Mouse (Mus musculus): ENCODE results near the gene Sel1l3. TPM values are rescaled to one million over a fixed set of nuclear protein-coding genes. Genes with fewer than 3 reads are reported as not detected.

Sel1l3 gene
- polyA plus RNA-seq, 1 experiment = 0.02 TPM

GRCm38 (mm10) chr5:53147418-53147817 is 66.3 kb downstream of the Sel1l3 start:
- TF ChIP-seq REST (IDR thresholded peaks at IDR 0.05; ENCODE audit: insufficient read depth, insufficient read length) = no peak
- no peak overlapping the region for H3ac ChIP-seq (ENCODE audit: control insufficient read depth, insufficient read length)
- H3K4me3 ChIP-seq = no peak overlapping the region
- H3K27me3 ChIP-seq (ENCODE audit: control insufficient read depth, insufficient read depth, insufficient read length) = peaks cover 32% of the 10 kb centered on the region
- H3K4me2 ChIP-seq (ENCODE audit: low read depth) = no peak overlapping the region
- H3K79me2 ChIP-seq (ENCODE audit: control insufficient read depth, insufficient read depth) = no peaks in the 10 kb centered on the region
- no peaks in the 10 kb centered on the region for H3K36me3 ChIP-seq (ENCODE audit: control insufficient read depth, insufficient read depth)

- Histone ChIP-seq H3ac (ENCODE audit: control insufficient read depth, insufficient read length) (no peak overlapping the region), H3K79me2 (ENCODE audit: control insufficient read depth, insufficient read depth) (no peaks in the 10 kb centered on the region), H3K4me3 (no peak overlapping the region), H3K27me3 (ENCODE audit: control insufficient read depth, insufficient read depth, insufficient read length) (peaks cover 32% of the 10 kb centered on the region), H3K36me3 (ENCODE audit: control insufficient read depth, insufficient read depth) (no peaks in the 10 kb centered on the region), H3K4me2 (ENCODE audit: low read depth) (no peak overlapping the region)
- no peak for TF ChIP-seq MYOD1 (IDR thresholded peaks at IDR 0.05; ENCODE audit: control insufficient read depth in 1 of 3, insufficient read length in 2 of 3, low read depth in 2 of 3)
- TF ChIP-seq USF1 (IDR thresholded peaks at IDR 0.05; ENCODE audit: low read depth) = no peak
Observed at GRCm38 (mm10) chr5:53146684-53147061, 67.1 kb downstream of the Sel1l3 start.

DNA sequence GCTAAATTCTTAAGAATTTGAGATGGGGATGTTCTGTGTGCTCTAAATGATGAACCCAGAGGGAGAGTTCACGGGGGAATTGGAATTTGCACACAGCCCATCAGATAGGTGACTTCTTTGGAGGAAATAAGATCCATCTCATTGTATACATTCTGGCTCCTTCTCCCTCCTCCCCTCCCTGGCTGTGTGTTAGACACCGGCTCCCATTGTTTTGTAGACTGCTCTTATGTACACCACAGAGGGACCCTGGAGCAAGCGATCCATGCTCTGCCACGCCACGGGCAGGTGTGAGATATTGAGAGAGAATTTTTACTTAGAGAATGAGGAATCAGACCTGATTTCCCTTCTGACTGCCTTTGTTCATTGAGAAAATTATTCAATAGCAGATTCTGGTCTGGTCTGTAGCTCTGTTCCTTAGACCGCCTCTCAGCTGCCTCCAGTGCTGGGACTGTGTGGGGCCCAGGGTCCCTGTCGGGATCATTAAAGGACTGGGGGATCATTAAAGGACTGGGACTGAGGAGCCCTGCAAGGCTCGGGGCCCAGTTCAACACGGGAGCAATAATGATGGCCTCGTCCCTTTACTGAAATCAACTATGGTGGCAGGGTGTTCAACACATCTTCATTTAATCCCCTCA is 67.6 kb downstream of the Sel1l3 start:
- H3K36me3 ChIP-seq (ENCODE audit: control insufficient read depth, insufficient read depth) = no peaks in the 10 kb centered on the region
- no peak overlapping the region for H3K4me2 ChIP-seq (ENCODE audit: low read depth)
- peaks cover 29% of the 10 kb centered on the region for H3K27me3 ChIP-seq (ENCODE audit: control insufficient read depth, insufficient read depth, insufficient read length)
- no peak overlapping the region for H3K4me3 ChIP-seq
- H3K79me2 ChIP-seq (ENCODE audit: control insufficient read depth, insufficient read depth) = no peaks in the 10 kb centered on the region
- TF ChIP-seq CEBPB (IDR thresholded peaks at IDR 0.05; ENCODE audit: insufficient read depth, poor library complexity, severe bottlenecking) = no peak
- no peak for TF ChIP-seq TCF3 (IDR thresholded peaks at IDR 0.05; ENCODE audit: insufficient read length, low read depth)
- TF ChIP-seq POLR2AphosphoS2 (IDR thresholded peaks at IDR 0.05; ENCODE audit: insufficient read length, low read depth) = no peak
- H3ac ChIP-seq (ENCODE audit: control insufficient read depth, insufficient read length) = no peak overlapping the region

DNA sequence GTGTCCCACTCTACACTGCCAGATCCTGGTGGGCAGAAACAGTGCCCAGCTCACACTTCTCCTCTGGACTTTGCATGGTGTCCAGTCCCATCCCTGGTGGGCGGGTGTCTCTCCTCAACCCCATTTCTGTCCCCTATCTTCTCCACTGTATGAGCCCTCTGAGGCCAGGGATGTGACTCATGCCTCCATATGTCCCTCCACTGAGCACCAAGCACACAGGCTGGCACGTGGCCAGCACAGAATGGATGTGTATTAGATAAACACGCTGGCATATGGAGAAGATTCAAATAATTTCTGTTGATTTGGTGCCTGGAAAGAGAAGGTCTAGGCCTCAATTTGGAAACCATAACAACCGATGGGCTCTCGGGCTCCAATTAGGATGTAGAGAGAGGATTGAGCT is 71.1 kb downstream of the Sel1l3 start:
- H3K4me2 ChIP-seq (ENCODE audit: low read depth) = no peak overlapping the region
- no peak overlapping the region for H3ac ChIP-seq (ENCODE audit: control insufficient read depth, insufficient read length)
- peaks cover 18% of the 10 kb centered on the region for H3K27me3 ChIP-seq (ENCODE audit: control insufficient read depth, insufficient read depth, insufficient read length)
- no peak for TF ChIP-seq POLR2AphosphoS2 (IDR thresholded peaks at IDR 0.05; ENCODE audit: insufficient read length, low read depth)
- no peak for TF ChIP-seq TCF12 (IDR thresholded peaks at IDR 0.05; ENCODE audit: insufficient read depth, poor library complexity, severe bottlenecking)
- TF ChIP-seq MAX (IDR thresholded peaks at IDR 0.05; ENCODE audit: low read depth) = no peak
- TF ChIP-seq E2F4 (IDR thresholded peaks at IDR 0.05; ENCODE audit: insufficient read depth) = no peak
- TF ChIP-seq TCF3 (IDR thresholded peaks at IDR 0.05; ENCODE audit: insufficient read length, low read depth) = no peak
- TF ChIP-seq MYOG (IDR thresholded peaks at IDR 0.05; ENCODE audit: control insufficient read depth in 1 of 3, insufficient read depth in 1 of 3, insufficient read length in 2 of 3, low read depth in 2 of 3) = no peak
- no peak for TF ChIP-seq POLR2A (IDR thresholded peaks at IDR 0.05; ENCODE audit: insufficient read length, low read depth)
- TF ChIP-seq CEBPB (IDR thresholded peaks at IDR 0.05; ENCODE audit: insufficient read depth, poor library complexity, severe bottlenecking) = no peak
- no peak for TF ChIP-seq REST (IDR thresholded peaks at IDR 0.05; ENCODE audit: insufficient read depth, insufficient read length)
- TF ChIP-seq MYOD1 (IDR thresholded peaks at IDR 0.05; ENCODE audit: control insufficient read depth in 1 of 3, insufficient read length in 2 of 3, low read depth in 2 of 3) = no peak
- TF ChIP-seq USF1 (IDR thresholded peaks at IDR 0.05; ENCODE audit: low read depth) = no peak
- H3K79me2 ChIP-seq (ENCODE audit: control insufficient read depth, insufficient read depth) = no peaks in the 10 kb centered on the region
- H3K4me3 ChIP-seq = no peak overlapping the region
- no peaks in the 10 kb centered on the region for H3K36me3 ChIP-seq (ENCODE audit: control insufficient read depth, insufficient read depth)

DNA sequence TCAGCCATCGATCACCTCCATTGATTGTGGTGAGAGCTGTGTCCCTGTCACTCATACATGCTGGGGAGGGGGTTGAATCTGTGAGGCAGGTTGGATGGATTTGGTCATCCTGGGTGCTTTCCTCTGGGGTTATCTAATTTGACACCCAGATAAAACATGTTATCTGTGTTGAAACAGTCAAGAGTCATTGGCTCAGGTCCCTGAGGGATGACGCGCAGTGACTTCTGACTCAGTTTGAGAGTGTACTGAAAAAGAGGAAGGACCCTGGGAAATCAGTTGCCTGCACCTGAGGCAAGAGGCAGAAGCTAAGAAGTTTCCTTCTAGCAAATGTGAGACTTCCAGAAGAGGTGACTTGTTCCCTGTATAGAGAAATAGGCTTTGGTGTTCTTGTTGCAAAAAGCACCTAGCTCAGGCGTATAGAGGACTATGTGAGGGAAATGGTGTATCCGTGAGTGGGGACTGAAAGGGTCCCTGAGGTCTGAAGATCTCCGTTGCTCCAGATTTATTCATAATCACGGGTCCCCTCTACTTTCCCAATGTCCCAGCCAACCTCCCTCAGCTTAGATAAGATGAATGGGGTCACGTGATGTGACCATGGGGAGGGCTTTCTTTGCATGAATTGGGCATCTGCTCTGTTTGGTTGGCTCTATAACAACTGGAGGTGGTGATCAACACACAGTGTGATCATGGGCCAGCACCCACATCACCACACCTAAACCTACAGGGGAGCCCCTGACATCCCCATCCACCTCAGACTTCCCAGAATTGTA is 73.4 kb downstream of the Sel1l3 start:
- Histone ChIP-seq H3K4me3 (no peak overlapping the region), H3K36me3 (ENCODE audit: control insufficient read depth, insufficient read depth) (no peaks in the 10 kb centered on the region)

More for the DNA sequence above, 73.4 kb downstream of the Sel1l3 start:
- no peak overlapping the region for H3K4me2 ChIP-seq (ENCODE audit: low read depth)
- H3ac ChIP-seq (ENCODE audit: control insufficient read depth, insufficient read length) = no peak overlapping the region
- TF ChIP-seq USF1 (IDR thresholded peaks at IDR 0.05; ENCODE audit: low read depth) (no peak), POLR2AphosphoS2 (IDR thresholded peaks at IDR 0.05; ENCODE audit: insufficient read length, low read depth) (no peak), TCF3 (IDR thresholded peaks at IDR 0.05; ENCODE audit: insufficient read length, low read depth) (no peak), E2F4 (IDR thresholded peaks at IDR 0.05; ENCODE audit: insufficient read depth) (no peak), MAX (IDR thresholded peaks at IDR 0.05; ENCODE audit: low read depth) (no peak), POLR2A (IDR thresholded peaks at IDR 0.05; ENCODE audit: insufficient read length, low read depth) (no peak), REST (IDR thresholded peaks at IDR 0.05; ENCODE audit: insufficient read depth, insufficient read length) (no peak), MYOG (IDR thresholded peaks at IDR 0.05; ENCODE audit: control insufficient read depth in 1 of 3, insufficient read depth in 1 of 3, insufficient read length in 2 of 3, low read depth in 2 of 3) (no peak), SRF (IDR thresholded peaks at IDR 0.05; ENCODE audit: control insufficient read depth, insufficient read length, low read depth) (no peak), MYOD1 (IDR thresholded peaks at IDR 0.05; ENCODE audit: control insufficient read depth in 1 of 3, insufficient read length in 2 of 3, low read depth in 2 of 3) (no peak), TCF12 (IDR thresholded peaks at IDR 0.05; ENCODE audit: insufficient read depth, poor library complexity, severe bottlenecking) (no peak)
- peaks cover 9% of the 10 kb centered on the region for H3K27me3 ChIP-seq (ENCODE audit: control insufficient read depth, insufficient read depth, insufficient read length)
- H3K79me2 ChIP-seq (ENCODE audit: control insufficient read depth, insufficient read depth) = no peaks in the 10 kb centered on the region

Measured in myocyte (in vitro differentiated cells).